Mouse (Mus musculus): ENCODE measurements around the gene Crhr1. TPM values are rescaled to one million over a fixed set of nuclear protein-coding genes. Genes with fewer than 3 reads are reported as not detected.

Crhr1 gene
- polyA plus RNA-seq, 1 experiment from 2014 or later, result 0.05 TPM

DNA sequence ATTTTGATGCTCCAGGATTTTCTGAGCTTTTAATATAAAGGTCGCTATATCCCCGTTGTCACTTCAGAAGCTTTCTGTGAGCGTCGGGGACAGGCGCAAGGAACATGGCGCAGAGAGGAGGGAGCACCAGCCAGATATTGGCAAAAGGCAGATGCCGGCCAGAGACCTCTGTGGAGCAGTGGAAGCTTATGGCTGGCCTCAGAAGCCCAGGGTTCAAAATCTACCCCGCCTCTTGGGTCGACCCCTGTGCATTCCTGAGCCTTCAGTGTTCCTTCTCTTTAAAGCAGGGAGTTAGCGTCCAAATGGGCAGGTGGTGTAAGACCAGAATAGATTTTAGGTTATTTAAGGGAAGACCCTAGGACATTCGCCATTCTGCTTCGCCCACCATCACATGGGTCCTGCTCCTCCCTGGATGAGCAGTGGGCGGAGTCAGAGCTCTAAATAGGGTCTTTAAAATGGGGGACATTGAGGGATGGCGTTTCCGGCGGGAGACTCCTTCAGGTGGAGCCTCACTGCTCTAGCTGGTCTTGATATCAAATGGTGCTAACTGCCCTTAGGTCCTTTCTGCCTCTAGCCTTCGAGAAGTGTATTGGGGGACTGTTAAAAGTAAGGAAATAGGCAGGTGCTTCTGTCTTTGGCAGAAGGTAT lies 25.7 kb downstream of the Crhr1 start:
- 5% methylated on average over 17 of the region's 17 CpGs for WGBS
- Histone ChIP-seq H3K4me2 (ENCODE audit: low read length) (peak overlapping the region; percentile 44), H3K27me3 (ENCODE audit: insufficient read depth, low read length) (peaks cover 9% of the 10 kb centered on the region; the same call in 1 of the 2 replicates), H3K9ac (ENCODE audit: low read depth, low read length) (no peak overlapping the region), H3K4me1 (replicated peaks; ENCODE audit: insufficient read depth, low read length) (no peaks in the 10 kb centered on the region), H3K36me3 (ENCODE audit: insufficient read depth, low read length) (no peaks in the 10 kb centered on the region), H3K9me3 (replicated peaks; ENCODE audit: low read length) (no peaks in the 10 kb centered on the region), H3K27ac (no peak overlapping the region), H3K4me3 (replicated peaks; ENCODE audit: low read depth, low read length) (peak overlapping the region; percentile 23; the same call in 1 of the 2 replicates)
- no peak for TF ChIP-seq CTCF (IDR thresholded peaks at IDR 0.05; ENCODE audit: low read depth)
- ATAC-seq (replicated peaks; ENCODE audit: low FRiP score, low read depth) (no peak), DNase-seq (ENCODE audit: low spot score) (no peak)

DNA sequence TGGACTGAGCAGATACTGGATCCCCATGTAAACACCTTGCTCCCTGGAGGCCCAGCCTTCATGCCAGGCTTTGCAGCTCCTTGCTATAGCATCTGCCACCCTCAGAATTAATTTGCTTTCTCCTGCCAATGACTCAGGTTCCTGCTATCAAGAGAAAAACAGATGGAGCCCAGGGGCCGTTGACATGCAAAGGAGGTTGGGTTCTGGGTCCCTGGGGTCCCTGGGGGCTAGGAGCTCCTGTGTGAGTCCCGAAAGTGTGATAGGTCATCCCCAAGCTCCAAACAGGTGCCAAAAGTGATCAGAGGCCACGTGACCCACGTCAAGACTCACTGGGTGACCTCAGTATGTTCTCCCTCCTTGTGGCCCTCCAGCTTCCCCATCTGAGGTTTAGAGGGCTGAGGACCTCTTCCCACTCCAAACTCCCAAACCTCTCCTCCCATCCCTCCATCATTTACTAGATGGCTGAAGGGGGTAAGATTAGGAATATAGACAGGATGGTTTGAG lies 27.2 kb downstream of the Crhr1 start:
- no peak overlapping the region for H3K4me2 ChIP-seq (ENCODE audit: low read length)
- no peak overlapping the region for H3K27ac ChIP-seq
- peaks cover 9% of the 10 kb centered on the region; the same call in 1 of the 2 replicates for H3K27me3 ChIP-seq (ENCODE audit: insufficient read depth, low read length)
- DNase-seq (ENCODE audit: low spot score) (no peak), ATAC-seq (replicated peaks; ENCODE audit: low FRiP score, low read depth) (no peak)
- H3K4me1 ChIP-seq (replicated peaks; ENCODE audit: insufficient read depth, low read length), result no peaks in the 10 kb centered on the region
- WGBS, result 74% methylated on average over 4 of the region's 4 CpGs
- H3K4me3 ChIP-seq (replicated peaks; ENCODE audit: low read depth, low read length), result no peak overlapping the region
- H3K9me3 ChIP-seq (replicated peaks; ENCODE audit: low read length), result no peaks in the 10 kb centered on the region
- H3K36me3 ChIP-seq (ENCODE audit: insufficient read depth, low read length), result no peaks in the 10 kb centered on the region
- no peak for TF ChIP-seq CTCF (IDR thresholded peaks at IDR 0.05; ENCODE audit: low read depth)
- no peak overlapping the region for H3K9ac ChIP-seq (ENCODE audit: low read depth, low read length)

DNA sequence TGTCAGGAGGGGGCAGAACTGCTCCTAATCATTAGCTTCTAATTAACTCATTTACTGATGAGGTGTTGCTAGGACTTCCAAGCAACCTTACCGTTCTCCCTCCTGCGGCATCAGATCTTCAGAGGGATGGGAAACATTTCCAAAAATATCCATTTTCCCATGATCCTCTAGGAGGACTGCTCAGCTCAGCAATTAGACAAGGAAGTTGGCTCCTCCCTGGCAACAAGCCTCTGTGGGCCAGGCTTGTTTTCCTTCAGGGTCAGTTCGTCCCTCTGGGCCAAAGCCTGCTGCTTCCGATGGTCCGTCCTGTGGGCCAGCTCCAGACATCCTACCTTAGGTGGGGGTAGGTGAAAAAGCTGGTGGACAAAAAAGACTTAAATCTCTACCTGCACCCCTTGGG lies 28.5 kb downstream of the Crhr1 start:
- whole genome bisulfite sequencing, result 73% methylated on average over 5 of the region's 5 CpGs
- Histone ChIP-seq H3K9ac (ENCODE audit: low read depth, low read length) (no peak overlapping the region), H3K4me1 (replicated peaks; ENCODE audit: insufficient read depth, low read length) (no peaks in the 10 kb centered on the region), H3K9me3 (replicated peaks; ENCODE audit: low read length) (no peaks in the 10 kb centered on the region), H3K36me3 (ENCODE audit: insufficient read depth, low read length) (no peaks in the 10 kb centered on the region), H3K4me2 (ENCODE audit: low read length) (no peak overlapping the region), H3K4me3 (replicated peaks; ENCODE audit: low read depth, low read length) (no peak overlapping the region), H3K27ac (no peak overlapping the region), H3K27me3 (ENCODE audit: insufficient read depth, low read length) (peaks cover 9% of the 10 kb centered on the region; the same call in 1 of the 2 replicates)
- DNase-seq (ENCODE audit: low spot score), result no peak
- TF ChIP-seq CTCF (IDR thresholded peaks at IDR 0.05; ENCODE audit: low read depth), result no peak
- no peak for ATAC-seq (replicated peaks; ENCODE audit: low FRiP score, low read depth)

DNA sequence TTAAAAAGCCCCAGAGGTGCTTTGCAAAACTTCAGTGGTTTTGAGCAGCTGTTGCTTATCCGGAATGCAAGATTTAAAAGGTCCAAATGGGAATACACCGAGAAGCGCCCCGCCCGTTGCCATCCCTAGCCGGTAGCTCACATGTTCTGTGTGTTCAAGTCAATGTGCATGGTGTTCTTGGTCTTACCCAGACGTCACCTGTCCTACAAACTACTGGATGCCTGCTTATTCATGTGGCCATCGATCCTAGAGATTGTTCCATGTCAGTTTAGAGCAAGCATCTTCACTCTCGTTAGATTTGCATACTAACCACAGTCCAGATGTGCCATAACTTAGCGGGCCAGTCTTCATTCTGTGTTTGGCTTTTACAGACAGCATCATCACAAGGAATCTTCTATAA lies 31.6 kb downstream of the Crhr1 start:
- no peaks in the 10 kb centered on the region for H3K27me3 ChIP-seq (ENCODE audit: insufficient read depth, low read length)
- H3K4me3 ChIP-seq (replicated peaks; ENCODE audit: low read depth, low read length), result no peak overlapping the region
- no peak for DNase-seq (ENCODE audit: low spot score)
- H3K9me3 ChIP-seq (replicated peaks; ENCODE audit: low read length), result no peaks in the 10 kb centered on the region
- H3K27ac ChIP-seq, result no peak overlapping the region
- H3K4me2 ChIP-seq (ENCODE audit: low read length), result no peak overlapping the region
- no peaks in the 10 kb centered on the region for H3K36me3 ChIP-seq (ENCODE audit: insufficient read depth, low read length)
- H3K4me1 ChIP-seq (replicated peaks; ENCODE audit: insufficient read depth, low read length), result no peaks in the 10 kb centered on the region
- no peak overlapping the region for H3K9ac ChIP-seq (ENCODE audit: low read depth, low read length)
- no peak for TF ChIP-seq CTCF (IDR thresholded peaks at IDR 0.05; ENCODE audit: low read depth)
- 89% methylated on average over 10 of the region's 10 CpGs for whole genome bisulfite sequencing
- no peak for ATAC-seq (replicated peaks; ENCODE audit: low FRiP score, low read depth)

DNA sequence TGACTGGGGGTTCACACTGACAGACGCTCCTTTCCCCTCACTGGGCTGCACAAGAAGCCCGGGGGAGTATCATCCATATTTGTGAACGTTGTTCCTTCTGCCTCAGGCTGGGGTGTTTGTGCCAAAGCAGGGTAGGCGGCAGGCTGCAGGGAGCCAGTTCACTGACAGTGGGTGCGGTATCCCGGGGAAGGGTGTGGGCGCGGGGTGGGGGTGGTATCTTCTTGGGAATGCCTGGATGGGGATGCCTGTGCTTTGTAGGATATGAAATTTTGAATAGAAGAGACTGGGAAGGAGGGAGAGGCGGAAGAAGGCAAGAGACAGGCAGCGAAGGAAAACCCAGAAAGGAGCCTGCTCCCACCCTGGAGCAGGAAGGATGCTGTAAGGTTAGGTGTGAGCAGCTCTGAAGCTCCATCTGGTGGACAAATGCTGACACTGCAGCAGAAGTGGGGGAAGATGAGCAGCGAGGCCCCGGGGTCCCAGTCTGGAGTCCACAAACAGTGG lies 38.7 kb downstream of the Crhr1 start:
- Histone ChIP-seq H3K36me3 (ENCODE audit: insufficient read depth, low read length) (no peaks in the 10 kb centered on the region), H3K4me2 (ENCODE audit: low read length) (no peak overlapping the region), H3K27ac (no peak overlapping the region), H3K4me1 (replicated peaks; ENCODE audit: insufficient read depth, low read length) (no peaks in the 10 kb centered on the region), H3K4me3 (replicated peaks; ENCODE audit: low read depth, low read length) (no peak overlapping the region), H3K9ac (ENCODE audit: low read depth, low read length) (no peak overlapping the region), H3K9me3 (replicated peaks; ENCODE audit: low read length) (no peaks in the 10 kb centered on the region), H3K27me3 (ENCODE audit: insufficient read depth, low read length) (no peaks in the 10 kb centered on the region)
- no peak for ATAC-seq (replicated peaks; ENCODE audit: low FRiP score, low read depth)
- DNase-seq (ENCODE audit: low spot score), result peak; percentile 74
- TF ChIP-seq CTCF (IDR thresholded peaks at IDR 0.05; ENCODE audit: low read depth), result peak; percentile 89
- WGBS, result 28% methylated on average over 12 of the region's 12 CpGs

DNA sequence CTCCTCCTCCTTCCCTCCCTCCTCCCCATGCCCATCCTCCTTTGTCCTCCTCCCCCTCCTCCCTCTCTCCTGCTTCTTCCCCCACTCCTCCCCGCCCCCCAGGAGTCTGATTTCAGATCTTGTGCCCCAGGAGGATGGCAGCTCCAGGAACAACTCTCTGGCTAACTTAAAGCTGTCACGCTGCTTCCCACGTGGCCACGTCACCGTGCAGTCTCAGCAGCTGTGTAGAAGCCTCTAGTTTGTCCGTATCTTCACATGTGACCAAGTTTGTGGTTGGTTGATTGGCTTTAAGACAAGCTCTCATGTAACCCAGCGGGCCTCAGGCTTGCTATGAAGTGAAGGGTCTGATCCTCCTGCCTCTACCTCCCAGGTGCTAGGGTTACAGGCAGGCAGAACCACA lies 46.2 kb downstream of the Crhr1 start:
- H3K9me3 ChIP-seq (replicated peaks; ENCODE audit: low read length), result no peaks in the 10 kb centered on the region
- no peaks in the 10 kb centered on the region for H3K36me3 ChIP-seq (ENCODE audit: insufficient read depth, low read length)
- no peaks in the 10 kb centered on the region for H3K27me3 ChIP-seq (ENCODE audit: insufficient read depth, low read length)
- H3K9ac ChIP-seq (ENCODE audit: low read depth, low read length), result no peak overlapping the region
- ATAC-seq (replicated peaks; ENCODE audit: low FRiP score, low read depth) (no peak), DNase-seq (ENCODE audit: low spot score) (no peak)
- H3K4me1 ChIP-seq (replicated peaks; ENCODE audit: insufficient read depth, low read length), result no peaks in the 10 kb centered on the region
- no peak overlapping the region for H3K4me2 ChIP-seq (ENCODE audit: low read length)
- no peak overlapping the region for H3K27ac ChIP-seq
- H3K4me3 ChIP-seq (replicated peaks; ENCODE audit: low read depth, low read length), result no peak overlapping the region
- no peak for TF ChIP-seq CTCF (IDR thresholded peaks at IDR 0.05; ENCODE audit: low read depth)
- WGBS, result 12% methylated on average over 7 of the region's 7 CpGs
